Comparison of ENCODE assay signal across 19 mouse cellular contexts in genomic region chr10:80841685-80842084, GRCm38 (mm10). TPM values are rescaled to one million over a fixed set of nuclear protein-coding genes. Genes with fewer than 3 reads are reported as not detected.
DNase-seq lines count a peak whose midpoint lies in the region; ATAC-seq lines count a peak whose summit lies in the region.
"Had no signal": no experiment of that assay in that cellular context is flagged by ENCODE, and none has a peak within 500 bp of the region (broad histone marks: within the 10 kb centered on the region; RNA-seq: fewer than 3 reads in every experiment).

No protein-coding gene starts in this region.

- no peak overlapping the region for H3K9ac ChIP-seq in hindbrain, embryonic 14.5 days
- no peak overlapping the region for H3K9ac ChIP-seq in hindbrain, embryonic 12.5 days
- H3K9ac ChIP-seq in limb, embryonic 12.5 days (replicated peaks): 0 out of 2 replicates have a peak overlapping the region, but pooled peaks have one; percentile 6
- H3K9ac ChIP-seq: forebrain, embryonic 12.5 days; heart, embryonic 12.5 days had no signal

- peak; percentile 14; the same call in 1 of the 2 replicates for ATAC-seq in hindbrain, embryonic 14.5 days (ENCODE audit: low FRiP score)
- no peak for ATAC-seq in hindbrain, embryonic 12.5 days (ENCODE audit: low FRiP score)
- no peak for ATAC-seq in limb, embryonic 12.5 days (ENCODE audit: insufficient number of reproducible peaks, insufficient read depth, low FRiP score, low TSS enrichment, low read depth)
- ATAC-seq: CD4-positive, CD25-positive, alpha-beta regulatory T cell, adult 4 months; forebrain, embryonic 16.5 days; inflammation-experienced regulatory T-cells, adult 6 months; intestine, postnatal 0 days had no signal

- WGBS in hindbrain, embryonic 14.5 days: 71% methylated on average over 2 of the region's 2 CpGs
- WGBS in hindbrain, embryonic 12.5 days: 87% methylated on average over 2 of the region's 2 CpGs
- 74% methylated on average over 2 of the region's 2 CpGs for WGBS in limb, embryonic 12.5 days
- WGBS in limb, embryonic 10.5 days: 70% methylated on average over 2 of the region's 2 CpGs

- DNase-seq in cerebellum, adult 11 months: peak; percentile 26
- no peak for DNase-seq in cerebellum, postnatal 25 days
- DNase-seq in cerebellum, adult 9-11 months: peak; percentile 59
- DNase-seq in cerebellum, postnatal 14 days: no peak
- DNase-seq in hindbrain, embryonic 14.5 days (ENCODE audit: low spot score): no peak
- DNase-seq in limb, embryonic 10.5 days (ENCODE audit: low spot score): no peak
- DNase-seq: adrenal gland, postnatal 10 days; B cell, adult 2 months; gastrocnemius, postnatal 14 days; kidney, adult 8-10 months had no signal

- peaks cover 5% of the 10 kb centered on the region; the same call in 1 of the 2 replicates for H3K4me1 ChIP-seq in hindbrain, embryonic 14.5 days (replicated peaks; ENCODE audit: control insufficient read depth, insufficient read depth, low read length)
- peaks cover 13% of the 10 kb centered on the region for H3K4me1 ChIP-seq in hindbrain, embryonic 12.5 days
- peaks cover 9% of the 10 kb centered on the region for H3K4me1 ChIP-seq in limb, embryonic 12.5 days (replicated peaks)
- peaks cover 36% of the 10 kb centered on the region for H3K4me1 ChIP-seq in limb, embryonic 10.5 days

- H3K27ac ChIP-seq in hindbrain, embryonic 14.5 days: no peak overlapping the region
- H3K27ac ChIP-seq in hindbrain, embryonic 12.5 days: no peak overlapping the region
- no peak overlapping the region for H3K27ac ChIP-seq in limb, embryonic 12.5 days
- no peak overlapping the region for H3K27ac ChIP-seq in limb, embryonic 10.5 days
- H3K27ac ChIP-seq: forebrain, embryonic 12.5 days had no signal

- no peaks in the 10 kb centered on the region for H3K9me3 ChIP-seq in hindbrain, embryonic 14.5 days (ENCODE audit: control insufficient read depth, low read length)
- no peaks in the 10 kb centered on the region for H3K9me3 ChIP-seq in hindbrain, embryonic 12.5 days (replicated peaks)
- H3K9me3 ChIP-seq in limb, embryonic 12.5 days: no peaks in the 10 kb centered on the region
- H3K9me3 ChIP-seq in limb, embryonic 10.5 days (replicated peaks): no peaks in the 10 kb centered on the region
- H3K9me3 ChIP-seq: forebrain, embryonic 12.5 days; G1E; heart, embryonic 12.5 days had no signal

- H3K4me3 ChIP-seq in hindbrain, embryonic 14.5 days (replicated peaks; ENCODE audit: low read length): no peak overlapping the region
- no peak overlapping the region for H3K4me3 ChIP-seq in hindbrain, embryonic 12.5 days
- no peak overlapping the region for H3K4me3 ChIP-seq in limb, embryonic 12.5 days (replicated peaks)
- no peak overlapping the region for H3K4me3 ChIP-seq in limb, embryonic 10.5 days
- H3K4me3 ChIP-seq: forebrain, embryonic 12.5 days; heart, embryonic 12.5 days had no signal

- no peak overlapping the region for H3K4me2 ChIP-seq in hindbrain, embryonic 14.5 days (replicated peaks)
- no peak overlapping the region for H3K4me2 ChIP-seq in hindbrain, embryonic 12.5 days (replicated peaks)
- no peak overlapping the region for H3K4me2 ChIP-seq in limb, embryonic 12.5 days
- H3K4me2 ChIP-seq: forebrain, embryonic 12.5 days; heart, embryonic 12.5 days had no signal

- no peaks in the 10 kb centered on the region for H3K36me3 ChIP-seq in hindbrain, embryonic 14.5 days (replicated peaks; ENCODE audit: control insufficient read depth, insufficient read depth)
- no peaks in the 10 kb centered on the region for H3K36me3 ChIP-seq in hindbrain, embryonic 12.5 days
- no peaks in the 10 kb centered on the region for H3K36me3 ChIP-seq in limb, embryonic 12.5 days
- no peaks in the 10 kb centered on the region for H3K36me3 ChIP-seq in limb, embryonic 10.5 days
- H3K36me3 ChIP-seq: forebrain, embryonic 12.5 days; G1E; heart, embryonic 12.5 days had no signal

- H3K27me3 ChIP-seq in hindbrain, embryonic 14.5 days (ENCODE audit: control insufficient read depth, insufficient read depth, low read length): peaks cover 37% of the 10 kb centered on the region
- peaks cover 63% of the 10 kb centered on the region for H3K27me3 ChIP-seq in hindbrain, embryonic 12.5 days
- peaks cover 89% of the 10 kb centered on the region for H3K27me3 ChIP-seq in limb, embryonic 12.5 days
- H3K27me3 ChIP-seq in limb, embryonic 10.5 days (ENCODE audit: low read depth, poor library complexity, severe bottlenecking): peaks cover 89% of the 10 kb centered on the region

RNA-seq across cellular contexts. Expression of gene Lingo3, which starts 2.2 kb away (rescaled TPM):
- polyA plus RNA-seq in hindbrain, embryonic 14.5 days (2014; fragmentation: Nextera tagmentation; extraction: Ambion mirVana): 9.9 and 14.3 TPM in 2 replicates
- 0.74 and 0.94 TPM in 2 replicates for polyA plus RNA-seq in hindbrain, embryonic 12.5 days (2016; fragmentation: Nextera tagmentation; extraction: Ambion mirVana)
- polyA plus RNA-seq in limb, embryonic 12.5 days (2016; fragmentation: Nextera tagmentation; extraction: Ambion mirVana): 0.79 and 0.87 TPM in 2 replicates
- 0.44 and 0.60 TPM in 2 replicates for polyA plus RNA-seq in limb, embryonic 10.5 days (2016; fragmentation: Nextera tagmentation; extraction: Ambion mirVana)
- polyA plus RNA-seq: CD4-positive, CD25-positive, alpha-beta regulatory T cell, adult 4 months; G1E; inflammation-experienced regulatory T-cells, adult 6 months had no signal

RNA-seq across cellular contexts. Expression of gene Lsm7, which starts 13.3 kb away (rescaled TPM):
- polyA plus RNA-seq in hindbrain, embryonic 14.5 days (2014; fragmentation: Nextera tagmentation; extraction: Ambion mirVana): 241 and 287 TPM in 2 replicates
- 214 and 250 TPM in 2 replicates for polyA plus RNA-seq in hindbrain, embryonic 12.5 days (2016; fragmentation: Nextera tagmentation; extraction: Ambion mirVana)
- 344 and 378 TPM in 2 replicates for polyA plus RNA-seq in limb, embryonic 12.5 days (2016; fragmentation: Nextera tagmentation; extraction: Ambion mirVana)
- polyA plus RNA-seq in limb, embryonic 10.5 days (2016; fragmentation: Nextera tagmentation; extraction: Ambion mirVana): 358 and 440 TPM in 2 replicates

RNA-seq across cellular contexts. Expression of gene Sppl2b, which starts 13.4 kb away (rescaled TPM):
- polyA plus RNA-seq in hindbrain, embryonic 14.5 days (2014; fragmentation: Nextera tagmentation; extraction: Ambion mirVana): 69.3 and 70.3 TPM in 2 replicates
- 56.6 and 58.8 TPM in 2 replicates for polyA plus RNA-seq in hindbrain, embryonic 12.5 days (2016; fragmentation: Nextera tagmentation; extraction: Ambion mirVana)
- polyA plus RNA-seq in limb, embryonic 12.5 days (2016; fragmentation: Nextera tagmentation; extraction: Ambion mirVana): 43.7 and 50.3 TPM in 2 replicates
- 44.9 and 48.5 TPM in 2 replicates for polyA plus RNA-seq in limb, embryonic 10.5 days (2016; fragmentation: Nextera tagmentation; extraction: Ambion mirVana)

RNA-seq across cellular contexts. Expression of gene Oaz1, which starts 15.2 kb away (rescaled TPM):
- 1,195 and 1,204 TPM in 2 replicates for polyA plus RNA-seq in hindbrain, embryonic 14.5 days (2014; fragmentation: Nextera tagmentation; extraction: Ambion mirVana)
- polyA plus RNA-seq in hindbrain, embryonic 12.5 days (2016; fragmentation: Nextera tagmentation; extraction: Ambion mirVana): 1,255 and 1,389 TPM in 2 replicates
- 1,783 and 1,832 TPM in 2 replicates for polyA plus RNA-seq in limb, embryonic 12.5 days (2016; fragmentation: Nextera tagmentation; extraction: Ambion mirVana)
- polyA plus RNA-seq in limb, embryonic 10.5 days (2016; fragmentation: Nextera tagmentation; extraction: Ambion mirVana): 2,414 and 2,486 TPM in 2 replicates

RNA-seq across cellular contexts. Expression of gene Jsrp1, which starts 28.4 kb away (rescaled TPM):
- polyA plus RNA-seq in hindbrain, embryonic 14.5 days (2014; fragmentation: Nextera tagmentation; extraction: Ambion mirVana): 0.37 and 0.96 TPM in 2 replicates
- 0.83 and 1.7 TPM in 2 replicates for polyA plus RNA-seq in hindbrain, embryonic 12.5 days (2016; fragmentation: Nextera tagmentation; extraction: Ambion mirVana)
- 1.6 and 1.7 TPM in 2 replicates for polyA plus RNA-seq in limb, embryonic 12.5 days (2016; fragmentation: Nextera tagmentation; extraction: Ambion mirVana)
- polyA plus RNA-seq in limb, embryonic 10.5 days (2016; fragmentation: Nextera tagmentation; extraction: Ambion mirVana): 0.74 and 0.80 TPM in 2 replicates
- polyA plus RNA-seq: CD4-positive, CD25-positive, alpha-beta regulatory T cell, adult 4 months; forebrain, embryonic 16.5 days; inflammation-experienced regulatory T-cells, adult 6 months had no signal

Comparison
In these comparisons a context has a peak if more than half of its experiments do, and no peak if none do; other contexts are left out.
1. DNase-seq: peak in cerebellum, adult 11 months (single experiment) and cerebellum, adult 9-11 months (single experiment); none in cerebellum, postnatal 25 days (0 of 2), cerebellum, postnatal 14 days (0 of 2), hindbrain, embryonic 14.5 days (single experiment) and limb, embryonic 10.5 days (single experiment).